Mouse (Mus musculus) hindbrain, embryonic 12.5 days (tissue): Measurements from ENCODE around the gene Olfr411. TPM values are rescaled to one million over a fixed set of nuclear protein-coding genes. Genes with fewer than 3 reads are reported as not detected.

Experiments used
- ATAC-seq: fragments of 200-750 bp; cut with Nextera tagmentation; 2 replicates; pipeline ENCODE4 v1.8.0; 2017; ENCODE audit warnings: moderate TSS enrichment; ENCODE audit not compliant: low FRiP score
- H3K27ac ChIP-seq: fragments of 300-500 bp; sonication (generic); 2 replicates; pipeline ENCODE4 v1.5.1; 2016; ENCODE audit warnings: mild to moderate bottlenecking
- H3K27me3 ChIP-seq: fragments of 300-500 bp; sonication (generic); 2 replicates; pipeline ENCODE4 v1.6.1; 2016; ENCODE audit warnings: mild to moderate bottlenecking
- H3K36me3 ChIP-seq: fragments of 300-500 bp; sonication (generic); 2 replicates; pipeline ENCODE4 v1.6.1; 2016; ENCODE audit warnings: mild to moderate bottlenecking
- H3K4me1 ChIP-seq: fragments of 300-500 bp; sonication (generic); 2 replicates; pipeline ENCODE4 v1.6.1; 2016
- H3K4me2 ChIP-seq: fragments of 300-500 bp; sonication (generic); replicated peaks from 2 replicates; pipeline ENCODE4 v1.6.1; 2016; ENCODE audit warnings: mild to moderate bottlenecking
- H3K4me3 ChIP-seq: fragments of 300-500 bp; sonication (generic); 2 replicates; pipeline ENCODE4 v1.5.1; 2016; ENCODE audit warnings: mild to moderate bottlenecking
- H3K9ac ChIP-seq: fragments of 300-500 bp; sonication (generic); 2 replicates; pipeline ENCODE4 v1.6.1; 2016; ENCODE audit warnings: mild to moderate bottlenecking, moderate library complexity
- H3K9me3 ChIP-seq: fragments of 300-500 bp; sonication (generic); replicated peaks from 2 replicates; pipeline ENCODE4 v1.6.1; 2016; ENCODE audit warnings: mild to moderate bottlenecking
- WGBS: fragments of 180-500 bp; shearing (Covaris S2); methylation state at CpG from one replicate; pipeline ENCODE4 v1.1.7; 2016; 5-methylcytosine and 5-hydroxymethylcytosine counted together
- polyA plus RNA-seq: library from polyadenylated mRNA; unstranded; fragments of >200 nt; fragmentation: Nextera tagmentation; extraction: Ambion mirVana; gene quantifications from 2 replicates; pipeline ENCODE4 v1.2.1, GENCODE M21; 2016

Gene Olfr411
- polyA plus RNA-seq, 1 experiment from 2014 or later: not detected

DNA sequence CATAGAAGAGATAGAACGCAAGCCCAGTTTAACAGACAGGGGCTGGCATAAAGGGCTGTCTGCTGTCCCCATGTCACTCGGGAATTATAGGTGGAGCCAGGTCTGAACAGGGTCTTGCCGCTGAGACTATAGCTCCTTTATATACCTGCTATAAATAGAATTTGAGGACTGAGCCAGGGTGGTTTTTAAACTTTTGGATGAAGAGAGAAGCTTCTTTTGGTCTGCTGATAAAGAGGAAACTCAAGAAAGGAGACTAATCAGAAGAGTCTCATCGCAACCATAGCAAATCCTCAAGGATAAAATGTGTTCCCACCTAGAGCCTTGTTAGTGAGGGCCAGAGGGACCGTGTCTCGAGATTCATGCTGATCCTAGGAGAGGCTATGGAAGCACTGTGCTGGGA lies 14.5 kb downstream of the Olfr411 start, which contains the start of gene Olfr410:
Olfr410 (minus strand) TSS at position 101 of the 400 bp plus-strand sequence.
- ATAC-seq: no peak
- no peak within 1 kb of the TSS for H3K4me3 ChIP-seq

DNA sequence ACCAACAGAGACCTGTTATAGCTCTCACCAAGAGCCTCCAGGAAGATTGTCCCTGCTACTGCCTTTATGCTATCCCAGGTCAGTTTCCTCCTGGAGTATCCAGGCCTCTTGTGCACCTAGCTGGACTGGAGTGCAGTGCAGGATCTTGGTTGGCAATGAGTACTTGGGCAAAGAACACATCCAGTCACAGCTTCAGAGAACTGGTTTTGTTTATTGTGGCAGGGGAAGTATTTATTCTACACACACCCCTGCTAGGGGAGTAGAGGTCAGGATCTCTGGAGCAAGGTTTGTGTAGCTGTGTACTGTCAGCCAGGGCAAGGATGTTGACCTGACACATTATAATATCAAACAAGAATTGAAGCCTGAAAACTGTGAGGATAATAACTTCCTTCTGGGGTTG lies 23.7 kb downstream of the Olfr411 start:
- H3K4me2 ChIP-seq: no peak overlapping the region

More for the DNA sequence above, 14.5 kb downstream of the Olfr411 start, which contains the start of gene Olfr410:
- H3K27ac ChIP-seq: no peak within 1 kb of the TSS
- H3K27me3 ChIP-seq: no peaks in the 10 kb centered on the region
- H3K9me3 ChIP-seq: no peaks in the 10 kb centered on the region
- no peak within 1 kb of the TSS for H3K4me2 ChIP-seq
- no peaks in the 10 kb centered on the region for H3K36me3 ChIP-seq
- H3K9ac ChIP-seq: no peak within 1 kb of the TSS
- WGBS: 85% methylated on average over 6 of the region's 6 CpGs
- no peaks in the 10 kb centered on the region for H3K4me1 ChIP-seq

DNA sequence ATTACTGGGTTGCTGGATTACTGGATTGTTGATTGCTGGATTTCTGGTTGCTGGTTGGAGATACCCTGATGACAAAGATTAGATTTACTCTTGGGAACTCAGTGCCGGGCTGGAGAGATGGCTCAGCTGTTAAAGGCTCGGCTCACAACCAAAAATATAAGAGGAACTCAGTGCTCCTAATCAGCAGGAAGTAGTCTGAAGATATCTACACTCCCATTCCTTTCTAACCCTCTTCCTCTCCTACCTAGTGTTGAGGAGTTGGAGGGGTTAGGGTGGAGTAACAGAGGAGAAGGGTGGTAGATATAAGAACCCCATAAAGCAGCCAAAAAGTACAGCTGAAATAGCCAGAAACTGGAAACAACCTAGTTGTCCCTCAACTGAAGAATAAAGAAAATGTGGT lies 26.4 kb downstream of the Olfr411 start:
- no peaks in the 10 kb centered on the region for H3K4me1 ChIP-seq
- no peak overlapping the region for H3K27ac ChIP-seq
- H3K4me2 ChIP-seq: no peak overlapping the region
- no peaks in the 10 kb centered on the region for H3K36me3 ChIP-seq
- H3K27me3 ChIP-seq: no peaks in the 10 kb centered on the region
- no peak for ATAC-seq
- no peaks in the 10 kb centered on the region; the same call in 1 of the 2 replicates for H3K9me3 ChIP-seq
- no peak overlapping the region for H3K4me3 ChIP-seq
- no peak overlapping the region for H3K9ac ChIP-seq
- WGBS: 88% methylated on average over 2 of the region's 2 CpGs

More for the DNA sequence above, 23.7 kb downstream of the Olfr411 start:
- no peaks in the 10 kb centered on the region for H3K4me1 ChIP-seq
- H3K9ac ChIP-seq: no peak overlapping the region
- no peaks in the 10 kb centered on the region for H3K36me3 ChIP-seq
- ATAC-seq: no peak
- H3K27ac ChIP-seq: no peak overlapping the region
- no peak overlapping the region for H3K4me3 ChIP-seq
- no peaks in the 10 kb centered on the region for H3K27me3 ChIP-seq
- H3K9me3 ChIP-seq: no peaks in the 10 kb centered on the region; the same call in 1 of the 2 replicates

Other genes starting within 250 kb of the Olfr411 start
- gene Olfr401, start 238.9 kb downstream of the Olfr411 start, polyA plus RNA-seq: not detected in 2 replicates
- gene Olfr402, start 199.1 kb downstream of the Olfr411 start, polyA plus RNA-seq: not detected in 2 replicates
- not detected in 2 replicates for gene Olfr403, start 166.4 kb downstream of the Olfr411 start, polyA plus RNA-seq
- gene Olfr43, start 141.3 kb downstream of the Olfr411 start, polyA plus RNA-seq: not detected in 2 replicates
- gene Olfr406, start 92.8 kb downstream of the Olfr411 start, polyA plus RNA-seq: not detected in 2 replicates
- gene Olfr59, start 68.9 kb downstream of the Olfr411 start, polyA plus RNA-seq: not detected in 2 replicates
- not detected in 2 replicates for gene Olfr410, start 14.6 kb downstream of the Olfr411 start, polyA plus RNA-seq
- not detected in 2 replicates for gene Olfr412, start 9.4 kb upstream of the Olfr411 start, polyA plus RNA-seq